Mouse (Mus musculus) adrenal gland, adult (tissue): ENCODE results near the gene Myo1e.

Experiments used
- DNase-seq, 2 experiments: peaks; one replicate each; pipeline ENCODE4 v3.0.0; 2022 to 2023; ENCODE audit warnings: low spot score in 1 of 2; ENCODE audit not compliant: inconsistent age in 2 of 2

The Myo1e gene

GRCm38 (mm10) chr9:70277529-70277982 lies 70.4 kb downstream of the Myo1e start:
- DNase-seq = no peak

GRCm38 (mm10) chr9:70281407-70281806 lies 74.3 kb downstream of the Myo1e start:
- DNase-seq = no peak

- no peak for DNase-seq
Measured at GRCm38 (mm10) chr9:70282107-70282506, 75.0 kb downstream of the Myo1e start.

GRCm38 (mm10) chr9:70283151-70283550 lies 76.0 kb downstream of the Myo1e start:
- DNase-seq = no peak

GRCm38 (mm10) chr9:70284584-70285140 lies 77.5 kb downstream of the Myo1e start:
- no peak for DNase-seq

GRCm38 (mm10) chr9:70290785-70291184 lies 83.6 kb downstream of the Myo1e start:
- DNase-seq = peak; percentile 30 to 53

- DNase-seq = no peak
Measured at GRCm38 (mm10) chr9:70296916-70297315, 89.8 kb downstream of the Myo1e start.

GRCm38 (mm10) chr9:70298221-70298620 lies 91.1 kb downstream of the Myo1e start:
- no peak for DNase-seq

GRCm38 (mm10) chr9:70300705-70301104 lies 93.6 kb downstream of the Myo1e start:
- no peak for DNase-seq

GRCm38 (mm10) chr9:70301598-70301997 lies 94.4 kb downstream of the Myo1e start:
- no peak for DNase-seq

- DNase-seq = no peak
Measured at GRCm38 (mm10) chr9:70304901-70305300, 97.8 kb downstream of the Myo1e start.

- no peak for DNase-seq
Measured at GRCm38 (mm10) chr9:70310046-70310445, 102.9 kb downstream of the Myo1e start.

- no peak for DNase-seq
Measured at GRCm38 (mm10) chr9:70314019-70314418, 106.9 kb downstream of the Myo1e start.

- DNase-seq = no peak
Measured at GRCm38 (mm10) chr9:70315130-70315529, 108.0 kb downstream of the Myo1e start.

- DNase-seq = peak in 1 of 2 experiments; percentile 46
Measured at GRCm38 (mm10) chr9:70318601-70319000, 111.5 kb downstream of the Myo1e start.

GRCm38 (mm10) chr9:70324336-70324735 lies 117.2 kb downstream of the Myo1e start:
- no peak for DNase-seq

GRCm38 (mm10) chr9:70325880-70326595 lies 118.9 kb downstream of the Myo1e start:
- DNase-seq = peak; percentile 71 to 79

GRCm38 (mm10) chr9:70328193-70328841 lies 121.2 kb downstream of the Myo1e start:
- DNase-seq = no peak

GRCm38 (mm10) chr9:70331727-70332335 lies 124.7 kb downstream of the Myo1e start:
- no peak for DNase-seq

GRCm38 (mm10) chr9:70338391-70338790 lies 131.2 kb downstream of the Myo1e start:
- no peak for DNase-seq

GRCm38 (mm10) chr9:70338894-70339293 lies 131.7 kb downstream of the Myo1e start:
- no peak for DNase-seq

GRCm38 (mm10) chr9:70349274-70349673 lies 142.1 kb downstream of the Myo1e start:
- peak; percentile 82 to 91 for DNase-seq
